Mouse (Mus musculus): ENCODE data around the gene Them7. TPM values are rescaled to one million over a fixed set of nuclear protein-coding genes. Genes with fewer than 3 reads are reported as not detected.

The Them7 gene
- total RNA-seq, 2 experiments from 2014 or later, result not detected

- DNase-seq (ENCODE audit: low spot score in 2 of 2), result no peak
These were observed 10.2 kb downstream of the Them7 start for GRCm38 (mm10) chr2:105234278-105234677.

- DNase-seq (ENCODE audit: low spot score in 2 of 2), result no peak
These were observed 11.4 kb downstream of the Them7 start for GRCm38 (mm10) chr2:105235380-105236115.

GRCm38 (mm10) chr2:105237424-105237823 is 13.3 kb downstream of the Them7 start:
- DNase-seq (ENCODE audit: low spot score in 2 of 2), result no peak

- no peak for DNase-seq (ENCODE audit: low spot score in 2 of 2)
These were observed 13.7 kb downstream of the Them7 start for GRCm38 (mm10) chr2:105237841-105238240.

GRCm38 (mm10) chr2:105238775-105239174 is 14.7 kb downstream of the Them7 start:
- peak in 1 of 2 experiments; percentile 13 for DNase-seq (ENCODE audit: low spot score in 2 of 2)

GRCm38 (mm10) chr2:105240631-105241030 is 16.5 kb downstream of the Them7 start:
- no peak for DNase-seq (ENCODE audit: low spot score in 2 of 2)

- no peak for DNase-seq (ENCODE audit: low spot score in 2 of 2)
These were observed 18.8 kb downstream of the Them7 start for GRCm38 (mm10) chr2:105242940-105243339.

- no peak for DNase-seq (ENCODE audit: low spot score in 2 of 2)
These were observed 20.6 kb downstream of the Them7 start for GRCm38 (mm10) chr2:105244733-105245132.

- no peak for DNase-seq (ENCODE audit: low spot score in 2 of 2)
These were observed 27.9 kb downstream of the Them7 start for GRCm38 (mm10) chr2:105251978-105252377.

- no peak for DNase-seq (ENCODE audit: low spot score in 2 of 2)
These were observed 28.7 kb downstream of the Them7 start for GRCm38 (mm10) chr2:105252824-105253223.

GRCm38 (mm10) chr2:105255457-105255856 is 31.3 kb downstream of the Them7 start:
- no peak for DNase-seq (ENCODE audit: low spot score in 2 of 2)

- peak in 1 of 2 experiments; percentile 36 for DNase-seq (ENCODE audit: low spot score in 2 of 2)
These were observed 32.4 kb downstream of the Them7 start for GRCm38 (mm10) chr2:105256427-105257071.

GRCm38 (mm10) chr2:105257376-105257775 is 33.3 kb downstream of the Them7 start:
- no peak for DNase-seq (ENCODE audit: low spot score in 2 of 2)

GRCm38 (mm10) chr2:105261335-105261734 is 37.2 kb downstream of the Them7 start:
- no peak for DNase-seq (ENCODE audit: low spot score in 2 of 2)

- no peak for DNase-seq (ENCODE audit: low spot score in 2 of 2)
These were observed 39.1 kb downstream of the Them7 start for GRCm38 (mm10) chr2:105263219-105263618.

GRCm38 (mm10) chr2:105282407-105283077 is 58.4 kb downstream of the Them7 start:
- peak; percentile 41 to 66 for DNase-seq (ENCODE audit: low spot score in 2 of 2)

GRCm38 (mm10) chr2:105283811-105284210 is 59.7 kb downstream of the Them7 start:
- DNase-seq (ENCODE audit: low spot score in 2 of 2), result no peak

GRCm38 (mm10) chr2:105284855-105285254 is 60.7 kb downstream of the Them7 start:
- peak in 1 of 2 experiments; percentile 39 for DNase-seq (ENCODE audit: low spot score in 2 of 2)

GRCm38 (mm10) chr2:105295823-105296222 is 71.7 kb downstream of the Them7 start:
- DNase-seq (ENCODE audit: low spot score in 2 of 2), result no peak

GRCm38 (mm10) chr2:105298888-105299287 is 74.8 kb downstream of the Them7 start:
- DNase-seq (ENCODE audit: low spot score in 2 of 2), result no peak

- DNase-seq (ENCODE audit: low spot score in 2 of 2), result no peak
These were observed 77.0 kb downstream of the Them7 start for GRCm38 (mm10) chr2:105301082-105301481.

- no peak for DNase-seq (ENCODE audit: low spot score in 2 of 2)
These were observed 77.4 kb downstream of the Them7 start for GRCm38 (mm10) chr2:105301531-105301930.
